Mouse (Mus musculus): ENCODE data around the gene Tprgl.

The Tprgl gene

GRCm38 (mm10) chr4:154160538-154161390 is at the start of gene Tprgl:
Gene Tprgl (minus strand): TSS chr4:154160666.
- peak; percentile 97 for DNase-seq (ENCODE audit: low read depth)

GRCm38 (mm10) chr4:154209825-154210224 is 49.4 kb upstream of the Tprgl start:
- DNase-seq (ENCODE audit: low read depth): no peak

- DNase-seq (ENCODE audit: low read depth): no peak
Measured at GRCm38 (mm10) chr4:154209054-154209453, 48.6 kb upstream of the Tprgl start.

- peak; percentile 72 for DNase-seq (ENCODE audit: low read depth)
Measured at GRCm38 (mm10) chr4:154207261-154207660, 46.8 kb upstream of the Tprgl start.

GRCm38 (mm10) chr4:154205392-154205791 is 44.9 kb upstream of the Tprgl start:
- DNase-seq (ENCODE audit: low read depth): no peak

- DNase-seq (ENCODE audit: low read depth): no peak
Measured at GRCm38 (mm10) chr4:154204532-154204931, 44.1 kb upstream of the Tprgl start.

GRCm38 (mm10) chr4:154201511-154201910 is 41.0 kb upstream of the Tprgl start:
- no peak for DNase-seq (ENCODE audit: low read depth)

- no peak for DNase-seq (ENCODE audit: low read depth)
Measured at GRCm38 (mm10) chr4:154198377-154198961, 38.0 kb upstream of the Tprgl start.

- no peak for DNase-seq (ENCODE audit: low read depth)
Measured at GRCm38 (mm10) chr4:154197961-154198360, 37.5 kb upstream of the Tprgl start.

GRCm38 (mm10) chr4:154188948-154189347 is 28.5 kb upstream of the Tprgl start:
- DNase-seq (ENCODE audit: low read depth): no peak

- no peak for DNase-seq (ENCODE audit: low read depth)
Measured at GRCm38 (mm10) chr4:154186002-154186537, 25.6 kb upstream of the Tprgl start.

GRCm38 (mm10) chr4:154185001-154185400 is 24.5 kb upstream of the Tprgl start:
- no peak for DNase-seq (ENCODE audit: low read depth)

- DNase-seq (ENCODE audit: low read depth): no peak
Measured at GRCm38 (mm10) chr4:154183566-154183965, 23.1 kb upstream of the Tprgl start.

- no peak for DNase-seq (ENCODE audit: low read depth)
Measured at GRCm38 (mm10) chr4:154181001-154181400, 20.5 kb upstream of the Tprgl start.

GRCm38 (mm10) chr4:154177257-154177656 is 16.8 kb upstream of the Tprgl start:
- no peak for DNase-seq (ENCODE audit: low read depth)

- DNase-seq (ENCODE audit: low read depth): no peak
Measured at GRCm38 (mm10) chr4:154171931-154172604, 11.6 kb upstream of the Tprgl start.

- no peak for DNase-seq (ENCODE audit: low read depth)
Measured at GRCm38 (mm10) chr4:154171151-154171930, 10.9 kb upstream of the Tprgl start.

GRCm38 (mm10) chr4:154170506-154171150 is 10.2 kb upstream of the Tprgl start, which contains the start of gene Megf6:
Gene Megf6 (plus strand): TSS chr4:154170730.
- DNase-seq (ENCODE audit: low read depth): no peak

- no peak for DNase-seq (ENCODE audit: low read depth)
Measured at GRCm38 (mm10) chr4:154170021-154170420, 9.6 kb upstream of the Tprgl start.

GRCm38 (mm10) chr4:154167053-154167452 is 6.6 kb upstream of the Tprgl start:
- DNase-seq (ENCODE audit: low read depth): peak; percentile 65

GRCm38 (mm10) chr4:154163296-154163695 is 2.8 kb upstream of the Tprgl start:
- DNase-seq (ENCODE audit: low read depth): peak; percentile 86
